Mouse (Mus musculus) left cerebral cortex, adult 8-10 months (tissue): ENCODE data around the gene Cyb5r2. TPM values are rescaled to one million over a fixed set of nuclear protein-coding genes. Genes with fewer than 3 reads are reported as not detected.

ENCODE experiments used
- DNase-seq, 2 experiments: peaks; one replicate each; pipeline ENCODE4 v3.0.0; 2022; ENCODE audit warnings: low spot score in 2 of 2
- total RNA-seq, 4 experiments: library from RNA; stranded (reverse); gene quantifications; 2 replicates each; pipeline ENCODE4 v1.2.4; 2022

Gene Cyb5r2
- total RNA-seq, 4 experiments from 2014 or later, result 0.11 to 0.63 (median 0.40) TPM

DNA sequence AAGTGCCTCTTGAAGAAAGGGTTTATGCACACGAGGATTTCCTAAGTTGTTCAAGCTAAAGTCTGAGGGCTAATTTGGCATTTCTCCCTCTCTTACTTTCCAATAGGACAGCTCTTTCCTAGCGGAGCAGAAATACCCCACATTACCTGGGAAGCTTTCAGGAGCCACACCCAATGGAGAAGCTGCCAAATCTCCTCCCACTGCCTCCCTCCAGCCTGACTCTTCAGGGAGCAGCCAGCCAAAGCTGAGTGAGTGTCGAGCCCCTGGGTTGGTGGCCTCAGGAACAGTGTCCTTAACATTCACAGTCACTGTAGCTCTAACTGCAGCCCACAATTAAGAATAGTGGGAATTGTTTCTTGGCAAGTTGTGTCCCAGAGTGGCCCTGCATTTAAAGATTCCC, 30.3 kb downstream of the Cyb5r2 start:
- no peak for DNase-seq

DNA sequence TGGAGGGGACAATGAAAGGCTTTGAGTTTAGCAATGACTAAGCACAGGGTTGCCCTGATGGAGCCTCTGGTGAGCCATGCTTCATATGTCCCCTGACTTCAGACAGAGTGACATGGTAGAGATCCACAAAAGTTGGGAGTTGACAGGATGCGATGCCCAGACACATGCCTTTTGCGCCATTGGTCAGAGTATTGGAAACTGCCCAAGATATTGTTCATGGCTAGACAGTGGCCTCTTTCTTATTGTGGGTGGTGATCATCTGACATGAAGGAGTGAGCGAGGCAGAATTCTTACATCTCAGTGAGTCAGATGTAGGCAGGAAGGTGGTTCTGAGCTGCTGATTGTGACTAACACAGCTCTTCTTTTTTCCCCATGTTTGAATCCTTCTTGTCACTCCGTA, 35.3 kb downstream of the Cyb5r2 start:
- DNase-seq, result no peak

DNA sequence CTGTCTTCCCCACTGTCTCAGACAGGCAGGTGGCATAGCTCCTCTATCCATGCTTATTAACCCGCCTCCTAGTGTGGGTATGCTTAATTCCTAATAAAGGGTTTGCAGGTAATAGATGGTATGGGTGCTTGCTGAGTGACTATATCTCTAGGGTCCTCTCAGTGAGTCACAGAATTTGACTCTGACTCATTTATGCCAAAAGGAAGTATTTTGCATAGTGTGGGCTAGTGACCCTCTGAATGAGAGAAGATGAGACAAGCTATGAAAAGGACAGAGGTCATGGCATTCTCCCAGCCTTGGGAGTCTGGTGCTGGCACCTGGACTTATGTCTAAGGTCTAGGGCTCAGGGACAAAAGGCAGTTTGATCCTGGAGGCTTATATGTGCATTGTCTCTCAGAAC, 37.1 kb downstream of the Cyb5r2 start:
- no peak for DNase-seq

DNA sequence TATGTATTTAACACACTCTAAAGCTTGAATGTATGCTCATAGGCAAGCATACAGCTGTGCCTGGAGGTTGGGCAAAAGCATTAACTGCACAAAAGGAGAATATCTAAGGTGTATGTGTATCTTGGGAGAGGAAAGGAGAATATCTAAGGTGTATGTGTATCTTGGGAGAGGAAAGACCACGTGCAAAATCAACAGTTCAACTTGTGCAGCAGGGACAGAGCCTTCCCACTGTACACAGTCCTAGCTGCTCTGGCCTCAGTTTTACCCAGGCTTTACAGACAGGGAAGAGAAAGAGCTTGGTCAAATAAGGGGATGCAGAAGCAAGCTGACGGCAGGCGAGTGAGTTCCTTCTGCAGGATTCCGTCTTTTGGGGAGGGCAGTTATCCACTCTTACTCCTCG, 43.8 kb downstream of the Cyb5r2 start:
- DNase-seq, result no peak

DNA sequence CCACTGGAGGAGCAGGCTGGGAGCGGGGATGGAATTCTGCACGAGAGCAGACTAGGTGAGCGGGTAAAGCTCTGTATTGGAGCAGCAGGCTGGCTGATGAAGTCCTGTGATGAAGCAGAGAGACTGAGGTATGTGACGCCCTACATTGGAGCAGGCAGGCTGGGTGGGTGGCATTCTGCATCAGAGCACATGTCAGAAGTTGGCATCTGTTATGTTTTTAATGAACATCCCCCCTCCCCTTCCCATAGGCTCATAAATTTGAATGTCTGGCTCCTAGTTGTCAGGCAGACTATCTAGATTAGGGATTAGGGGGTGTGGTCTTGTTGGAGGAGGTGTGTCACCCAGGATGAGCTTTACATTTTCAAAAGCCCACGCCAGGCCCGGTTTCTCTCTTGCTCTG, 45.1 kb downstream of the Cyb5r2 start:
- no peak for DNase-seq

DNA sequence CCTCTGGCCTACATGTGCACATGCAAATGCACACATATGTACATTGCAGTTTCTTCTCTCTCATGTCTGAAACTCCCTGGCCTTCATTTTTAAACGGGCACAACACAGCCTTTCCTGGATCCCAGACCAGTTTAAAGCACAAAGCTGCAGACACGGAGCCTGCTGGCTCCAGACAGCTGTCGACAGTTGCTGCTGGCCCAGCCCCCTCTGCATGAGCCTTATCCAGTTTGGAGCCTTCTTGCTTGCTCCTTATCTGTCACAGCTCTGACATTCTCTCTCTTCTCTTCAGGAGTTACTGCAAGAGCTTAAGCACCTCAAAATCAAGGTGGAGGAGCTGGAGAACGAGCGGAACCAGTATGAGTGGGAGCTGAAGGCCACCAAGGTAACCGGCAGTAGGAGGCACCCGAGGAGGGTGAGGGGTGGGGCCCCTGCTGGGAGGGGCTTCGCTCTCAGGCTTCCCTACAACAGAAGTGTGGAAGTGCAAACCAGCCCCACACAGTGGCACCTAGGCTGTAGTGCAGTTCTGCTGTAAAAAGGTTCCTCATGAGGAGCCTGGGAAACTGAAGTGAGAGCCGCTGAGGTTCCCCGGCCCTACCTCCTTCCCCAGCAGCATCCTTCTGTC, 49.2 kb downstream of the Cyb5r2 start:
- DNase-seq, result peak; percentile 55 to 73

DNA sequence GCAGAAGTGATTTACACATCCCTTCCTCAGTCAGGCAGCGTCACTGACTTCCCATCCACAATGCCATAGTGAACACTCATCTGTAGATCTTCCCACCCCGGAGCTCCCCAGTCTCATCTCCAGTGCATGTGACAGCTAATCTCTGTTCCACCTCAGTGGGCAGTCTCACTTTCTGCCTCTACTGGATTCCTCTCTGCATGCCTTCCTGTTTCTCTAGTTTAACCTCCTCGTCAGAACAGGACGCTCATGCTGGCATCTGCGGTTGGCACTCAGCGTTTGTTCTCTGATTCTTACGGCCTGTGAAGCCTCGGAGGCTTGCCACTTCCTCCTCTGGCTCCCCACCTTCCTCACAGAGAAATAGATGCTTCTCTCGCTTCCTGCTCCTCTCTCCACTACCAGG, 50.2 kb downstream of the Cyb5r2 start:
- DNase-seq, result no peak

DNA sequence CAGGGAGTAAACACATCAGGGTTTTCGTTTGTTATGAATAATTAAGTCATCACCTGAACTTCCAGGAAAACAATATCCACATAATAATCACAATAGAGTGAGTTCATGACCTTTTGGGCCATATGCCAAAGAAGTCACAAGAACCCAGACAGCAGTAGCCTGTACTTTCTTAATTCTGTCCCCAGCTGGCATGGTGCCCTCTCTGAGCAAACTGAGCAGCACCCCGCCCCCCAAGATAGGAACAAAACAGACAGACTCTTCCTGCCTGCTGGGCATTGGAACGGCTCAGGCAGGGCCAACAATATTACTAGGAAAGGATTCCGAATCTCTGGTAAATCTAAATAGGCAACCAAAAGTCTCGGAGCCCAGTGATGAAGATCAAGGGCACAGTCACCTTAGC, 51.9 kb downstream of the Cyb5r2 start:
- DNase-seq, result no peak

DNA sequence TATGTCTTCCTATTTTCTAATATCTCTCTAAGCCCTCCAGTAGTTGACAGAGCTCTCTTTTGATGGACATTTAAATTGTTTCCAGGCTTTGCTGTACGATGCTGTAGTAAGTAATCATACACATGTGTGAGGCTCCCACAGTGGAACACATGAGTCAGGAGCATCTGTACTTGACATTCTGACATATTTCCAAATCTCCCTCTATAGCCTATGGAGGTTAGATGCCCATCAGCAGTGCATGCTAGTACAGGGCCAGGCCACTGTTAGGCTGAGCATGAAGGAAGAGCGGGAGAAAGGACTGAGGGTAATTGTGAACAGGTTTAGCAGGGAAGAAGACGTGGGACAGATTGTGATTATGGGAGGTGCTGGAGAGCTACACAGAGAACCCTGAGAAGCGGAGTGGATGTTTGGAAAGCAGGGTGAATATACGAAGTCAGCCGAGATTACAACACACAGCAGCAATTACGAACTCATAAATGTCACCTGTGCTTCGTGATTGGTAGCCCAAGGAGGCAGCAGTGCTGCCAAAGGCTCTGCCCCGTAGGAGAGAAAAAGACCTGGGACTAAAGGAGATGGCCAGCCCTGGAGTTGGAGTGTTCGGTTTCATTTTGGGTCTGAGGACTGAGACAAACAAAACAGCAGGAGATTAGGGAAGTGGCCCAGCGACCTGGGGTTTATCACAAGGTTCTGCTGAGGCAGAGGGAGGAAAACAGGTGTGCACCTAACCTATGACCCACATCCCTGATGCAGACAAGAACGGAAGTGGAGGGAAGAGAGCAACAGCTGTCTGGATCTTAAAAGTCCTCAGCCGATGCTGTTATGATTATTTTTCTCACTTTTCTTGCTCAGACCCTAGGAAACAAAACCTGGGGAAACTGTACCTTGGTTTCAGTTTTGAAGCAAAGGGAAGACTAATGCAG, 55.1 kb downstream of the Cyb5r2 start:
- no peak for DNase-seq

DNA sequence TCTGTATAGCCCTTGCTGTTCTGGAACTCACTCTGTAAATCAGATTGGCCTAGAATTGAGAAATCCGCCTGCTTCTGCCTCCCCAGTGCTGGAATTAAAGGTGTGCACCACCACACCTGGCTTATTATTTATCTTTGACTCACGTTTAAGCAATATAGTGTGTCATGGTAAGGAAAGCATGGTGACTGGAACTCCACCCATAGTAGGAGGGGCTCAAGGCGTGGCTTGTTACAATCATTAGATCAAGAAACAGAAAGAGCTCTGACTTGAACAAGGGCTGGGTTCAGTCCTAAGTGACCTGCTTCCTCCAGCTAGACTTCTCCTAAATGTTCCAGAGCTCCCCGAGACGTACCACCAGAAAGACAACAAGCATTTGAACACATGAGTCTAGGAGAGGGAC, 57.2 kb downstream of the Cyb5r2 start:
- DNase-seq, result no peak

DNA sequence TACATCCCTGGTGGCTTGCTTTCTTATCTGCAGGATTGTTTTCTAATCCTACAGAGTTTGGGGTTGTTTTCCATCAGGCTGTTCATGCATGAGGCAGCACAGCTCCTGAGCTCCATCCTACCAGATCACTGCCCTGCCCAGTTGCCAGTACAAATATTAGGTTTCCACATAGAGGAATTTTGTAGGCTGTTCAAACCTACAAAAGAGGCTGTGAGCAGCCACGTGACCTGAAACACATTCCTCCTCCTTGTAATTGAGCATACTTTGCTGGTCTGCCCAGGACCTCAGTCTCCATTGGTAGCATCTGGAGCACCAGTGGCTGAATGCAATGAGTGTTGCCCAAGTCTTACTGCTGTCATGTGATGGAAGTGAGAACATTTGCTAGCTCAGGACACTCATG, 57.9 kb downstream of the Cyb5r2 start:
- no peak for DNase-seq

Other genes with a start within 250 kb of the Cyb5r2 start
- 10 to 100 TPM; 14.5 to 19.7 (median 17.2) TPM for gene Olfml1, start 190.6 kb downstream of the Cyb5r2 start, total RNA-seq
- gene Ppfibp2, start 162.8 kb downstream of the Cyb5r2 start, total RNA-seq, result 10 to 100 TPM in 2 of 4 experiments, 1 to 10 TPM in 2; 8.2 to 11.8 (median 9.8) TPM
- gene 5330417H12Rik, start 132.9 kb downstream of the Cyb5r2 start, total RNA-seq, result not detected
- gene Ovch2, start 43.2 kb upstream of the Cyb5r2 start, total RNA-seq, result not detected
- not detected for gene Olfr467, start 54.2 kb upstream of the Cyb5r2 start, total RNA-seq
- gene Olfr469, start 67.5 kb upstream of the Cyb5r2 start, total RNA-seq, result not detected
- gene Olfr470, start 89.5 kb upstream of the Cyb5r2 start, total RNA-seq, result not detected
- gene Olfr472, start 139.9 kb upstream of the Cyb5r2 start, total RNA-seq, result under 1 TPM in 1 of 4 experiments, not detected in 3; 0.07 TPM
- gene Olfr473, start 172.4 kb upstream of the Cyb5r2 start, total RNA-seq, result not detected
- gene Olfr474, start 196.6 kb upstream of the Cyb5r2 start, total RNA-seq, result not detected
- not detected for gene Olfr476, start 206.8 kb upstream of the Cyb5r2 start, total RNA-seq
- gene Olfr477, start 228.7 kb upstream of the Cyb5r2 start, total RNA-seq, result not detected